In the genomic region with DNA sequence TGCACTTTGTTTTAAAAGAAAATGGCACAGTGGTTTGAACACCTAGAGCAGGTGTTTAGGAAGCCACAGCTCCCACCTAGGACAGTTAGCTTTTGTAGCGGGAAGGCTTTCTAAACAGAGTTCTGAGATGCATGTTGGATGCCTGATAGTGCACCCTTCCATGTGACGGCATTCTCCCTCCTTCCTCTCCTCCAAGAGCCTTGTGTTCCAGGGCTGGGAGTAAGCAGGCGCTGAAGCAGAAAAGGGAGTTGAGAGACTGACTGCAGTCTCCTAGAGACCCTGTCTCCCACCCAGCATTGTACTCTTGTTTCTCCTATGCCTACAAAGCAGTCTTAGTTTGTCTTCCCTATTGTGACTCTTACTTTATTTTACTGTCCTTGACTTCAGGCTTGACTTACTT, we compare ENCODE assay signal across 12 mouse cellular contexts. TPM values are rescaled to one million over a fixed set of nuclear protein-coding genes. Genes with fewer than 3 reads are reported as not detected.
DNase-seq lines count a peak whose midpoint lies in the region; ATAC-seq lines count a peak whose summit lies in the region.
"Had no signal": no experiment of that assay in that cellular context is flagged by ENCODE, and none has a peak within 500 bp of the region (broad histone marks: within the 10 kb centered on the region; RNA-seq: fewer than 3 reads in every experiment).

No protein-coding gene starts in this region.

- H3K27ac ChIP-seq in heart, embryonic 16.5 days (ENCODE audit: low read length): no peak overlapping the region
- no peak overlapping the region for H3K27ac ChIP-seq in neural tube, embryonic 12.5 days
- no peak overlapping the region for H3K27ac ChIP-seq in hindbrain, embryonic 13.5 days
- no peak overlapping the region for H3K27ac ChIP-seq in neural tube, embryonic 15.5 days (replicated peaks)

- H3K9ac ChIP-seq in heart, embryonic 16.5 days (ENCODE audit: low read length): no peak overlapping the region
- no peak overlapping the region for H3K9ac ChIP-seq in neural tube, embryonic 12.5 days
- H3K9ac ChIP-seq in hindbrain, embryonic 13.5 days: peak overlapping the region; percentile 66
- H3K9ac ChIP-seq in neural tube, embryonic 15.5 days (replicated peaks): peak overlapping the region; percentile 23; the same call in 1 of the 2 replicates

- DNase-seq in heart, postnatal 10 days: no peak
- DNase-seq in neural tube, embryonic 10.5 days (ENCODE audit: extremely low spot score, low spot score): no peak
- DNase-seq in yolk sac, embryonic 10.5 days (ENCODE audit: low spot score): no peak
- DNase-seq in layer of hippocampus, postnatal 36 days: no peak
- DNase-seq: spleen, adult 18-20 months had no signal

- no peak for ATAC-seq in heart, embryonic 16.5 days (replicated peaks; ENCODE audit: extremely low read depth, insufficient read depth, low FRiP score)
- no peak for ATAC-seq in neural tube, embryonic 12.5 days (ENCODE audit: low FRiP score, low read depth)
- ATAC-seq in hindbrain, embryonic 13.5 days (ENCODE audit: low FRiP score): no peak
- no peak for ATAC-seq in neural tube, embryonic 15.5 days (ENCODE audit: low FRiP score)
- ATAC-seq: CD4-positive, CD25-positive, alpha-beta regulatory T cell, adult 4 months had no signal

- intact Hi-C loops in heart, postnatal 10 days (cut with DNase I): no loop called here

- H3K27me3 ChIP-seq in heart, embryonic 16.5 days (ENCODE audit: control insufficient read depth, insufficient read depth, low read length): no peaks in the 10 kb centered on the region
- no peaks in the 10 kb centered on the region for H3K27me3 ChIP-seq in neural tube, embryonic 12.5 days (replicated peaks)
- H3K27me3 ChIP-seq in hindbrain, embryonic 13.5 days: no peaks in the 10 kb centered on the region
- no peaks in the 10 kb centered on the region for H3K27me3 ChIP-seq in neural tube, embryonic 15.5 days (replicated peaks)

- H3K4me2 ChIP-seq in heart, embryonic 16.5 days (ENCODE audit: low read depth, low read length): peak overlapping the region; percentile 93
- peak overlapping the region; percentile 88 for H3K4me2 ChIP-seq in neural tube, embryonic 12.5 days (replicated peaks)
- peak overlapping the region; percentile 85 for H3K4me2 ChIP-seq in hindbrain, embryonic 13.5 days
- H3K4me2 ChIP-seq in neural tube, embryonic 15.5 days: peak overlapping the region; percentile 83

- H3K4me1 ChIP-seq in heart, embryonic 16.5 days (ENCODE audit: control insufficient read depth, insufficient read depth, low read length): peaks cover 19% of the 10 kb centered on the region
- H3K4me1 ChIP-seq in neural tube, embryonic 12.5 days: peaks cover 20% of the 10 kb centered on the region
- peaks cover 35% of the 10 kb centered on the region for H3K4me1 ChIP-seq in hindbrain, embryonic 13.5 days (replicated peaks)
- peaks cover 48% of the 10 kb centered on the region for H3K4me1 ChIP-seq in neural tube, embryonic 15.5 days

- H3K9me3 ChIP-seq in heart, embryonic 16.5 days (replicated peaks; ENCODE audit: control insufficient read depth, low read length): no peaks in the 10 kb centered on the region
- H3K9me3 ChIP-seq in neural tube, embryonic 12.5 days: no peaks in the 10 kb centered on the region
- no peaks in the 10 kb centered on the region for H3K9me3 ChIP-seq in hindbrain, embryonic 13.5 days
- no peaks in the 10 kb centered on the region for H3K9me3 ChIP-seq in neural tube, embryonic 15.5 days (replicated peaks)

- H3K36me3 ChIP-seq in heart, embryonic 16.5 days (ENCODE audit: control insufficient read depth, insufficient read depth): peaks cover 13% of the 10 kb centered on the region
- peaks cover 29% of the 10 kb centered on the region for H3K36me3 ChIP-seq in neural tube, embryonic 12.5 days
- peaks cover 36% of the 10 kb centered on the region for H3K36me3 ChIP-seq in hindbrain, embryonic 13.5 days
- peaks cover 27% of the 10 kb centered on the region for H3K36me3 ChIP-seq in neural tube, embryonic 15.5 days

- H3K4me3 ChIP-seq in heart, embryonic 16.5 days (ENCODE audit: low read length): 0 out of 2 replicates have a peak overlapping the region, but pooled peaks have one; percentile 3
- H3K4me3 ChIP-seq in neural tube, embryonic 12.5 days: no peak overlapping the region
- peak overlapping the region; percentile 87 for H3K4me3 ChIP-seq in hindbrain, embryonic 13.5 days
- H3K4me3 ChIP-seq in neural tube, embryonic 15.5 days (replicated peaks): peak overlapping the region; percentile 95

- 75% methylated on average over 3 of the region's 3 CpGs for WGBS in heart, embryonic 16.5 days
- WGBS in neural tube, embryonic 12.5 days: 59% methylated on average over 3 of the region's 3 CpGs
- 61% methylated on average over 3 of the region's 3 CpGs for WGBS in hindbrain, embryonic 13.5 days
- 60% methylated on average over 3 of the region's 3 CpGs for WGBS in neural tube, embryonic 15.5 days

RNA-seq across cellular contexts. Expression of gene Slc5a3, which starts 2.1 kb away (rescaled TPM):
- 3.5 TPM in 2 replicates for polyA plus RNA-seq in heart, embryonic 16.5 days (2015; fragmentation: Nextera tagmentation; extraction: Ambion mirVana)
- 1 to 10 TPM; 4.5 to 5.0 TPM for total RNA-seq in heart, postnatal 10 days (2021)
- polyA plus RNA-seq in neural tube, embryonic 12.5 days (2016; fragmentation: Nextera tagmentation; extraction: Ambion mirVana): 13.1 and 13.6 TPM in 2 replicates
- polyA plus RNA-seq in hindbrain, embryonic 13.5 days (2015; fragmentation: Nextera tagmentation; extraction: Ambion mirVana): 18.4 and 19.5 TPM in 2 replicates
- polyA plus RNA-seq in neural tube, embryonic 15.5 days (2015; fragmentation: Nextera tagmentation; extraction: Ambion mirVana): 12.7 and 15.6 TPM in 2 replicates
- total RNA-seq in layer of hippocampus, postnatal 36 days (2021): 10 to 100 TPM; 38.5 to 40.9 TPM

RNA-seq across cellular contexts. Expression of gene Gm49711, which starts 2.1 kb away (rescaled TPM):
- not detected in 2 replicates for polyA plus RNA-seq in heart, embryonic 16.5 days (2015; fragmentation: Nextera tagmentation; extraction: Ambion mirVana)
- not detected for total RNA-seq in heart, postnatal 10 days (2021)
- 0.47 and 0.96 TPM in 2 replicates for polyA plus RNA-seq in neural tube, embryonic 12.5 days (2016; fragmentation: Nextera tagmentation; extraction: Ambion mirVana)
- polyA plus RNA-seq in hindbrain, embryonic 13.5 days (2015; fragmentation: Nextera tagmentation; extraction: Ambion mirVana): 0.71 and 0.86 TPM in 2 replicates
- 0.55 and 0.60 TPM in 2 replicates for polyA plus RNA-seq in neural tube, embryonic 15.5 days (2015; fragmentation: Nextera tagmentation; extraction: Ambion mirVana)
- not detected for total RNA-seq in layer of hippocampus, postnatal 36 days (2021)
- total RNA-seq: heart, postnatal 25 days; left cerebral cortex, postnatal 25 days had no signal
- polyA plus RNA-seq: CD4-positive, CD25-positive, alpha-beta regulatory T cell, adult 4 months had no signal

RNA-seq across cellular contexts. Expression of gene Mrps6, which starts 2.1 kb away (rescaled TPM):
- 105 and 128 TPM in 2 replicates for polyA plus RNA-seq in heart, embryonic 16.5 days (2015; fragmentation: Nextera tagmentation; extraction: Ambion mirVana)
- 10 to 100 TPM; 46.8 to 50.3 TPM for total RNA-seq in heart, postnatal 10 days (2021)
- polyA plus RNA-seq in neural tube, embryonic 12.5 days (2016; fragmentation: Nextera tagmentation; extraction: Ambion mirVana): 126 and 133 TPM in 2 replicates
- polyA plus RNA-seq in hindbrain, embryonic 13.5 days (2015; fragmentation: Nextera tagmentation; extraction: Ambion mirVana): 182 and 201 TPM in 2 replicates
- 169 and 180 TPM in 2 replicates for polyA plus RNA-seq in neural tube, embryonic 15.5 days (2015; fragmentation: Nextera tagmentation; extraction: Ambion mirVana)
- total RNA-seq in layer of hippocampus, postnatal 36 days (2021): 10 to 100 TPM; 58.1 to 58.3 TPM

Comparison
In these comparisons a context has a peak if more than half of its experiments do, and no peak if none do; other contexts are left out.
1. H3K9ac ChIP-seq: peak in hindbrain, embryonic 13.5 days (single experiment) and neural tube, embryonic 15.5 days (single experiment); none in heart, embryonic 16.5 days (single experiment) and neural tube, embryonic 12.5 days (single experiment).
2. Peak in every context shown above with its lines, with median percentiles within 50 percentile points of each other: H3K4me2 ChIP-seq.